Mouse (Mus musculus) stomach, adult 2 months (tissue): ENCODE results near the gene Maea. TPM values are rescaled to one million over a fixed set of nuclear protein-coding genes. Genes with fewer than 3 reads are reported as not detected.

Experiments used
- polyA plus RNA-seq: library from polyadenylated mRNA; depleted of rRNA; stranded (reverse); fragments of >200 nt; gene quantifications from 2 replicates; pipeline ENCODE4 v1.2.3, GENCODE M21; 2012; rRNA removed

Gene Maea
- 54.8 and 62.4 TPM in 2 replicates for polyA plus RNA-seq

GRCm38 (mm10) chr5:33335273-33335976 is at the start of gene Maea:
Gene Maea, plus strand, starts transcription at chr5:33335509.

GRCm38 (mm10) chr5:33378302-33378854 is 43.1 kb downstream of the Maea start, which contains the start of gene Uvssa:
Gene Uvssa, plus strand, starts transcription at chr5:33378549.

Other genes starting within 250 kb of the Maea start
- gene Slc5a1, start 231.3 kb upstream of the Maea start, polyA plus RNA-seq: 2.3 and 2.6 TPM in 2 replicates
- 30.6 and 30.8 TPM in 2 replicates for gene Spon2, start 117.1 kb upstream of the Maea start, polyA plus RNA-seq
- 161 and 196 TPM in 2 replicates for gene Ctbp1, start 60.5 kb upstream of the Maea start, polyA plus RNA-seq
- 0.43 and 1.3 TPM in 2 replicates for gene Uvssa, start 43.0 kb downstream of the Maea start, polyA plus RNA-seq
- not detected in 2 replicates for gene Nkx1-1, start 98.5 kb downstream of the Maea start, polyA plus RNA-seq